Mouse (Mus musculus) lung, embryonic 15.5 days (tissue): ENCODE measurements around the gene Ces1a. TPM values are rescaled to one million over a fixed set of nuclear protein-coding genes. Genes with fewer than 3 reads are reported as not detected.
A peak's percentile ranks its signal among the peaks of the same experiment; 100 is the strongest.

Source experiments
- ATAC-seq: fragments of 200-750 bp; cut with Nextera tagmentation; 2 replicates; pipeline ENCODE4 v1.8.0; 2017; ENCODE audit warnings: moderate number of reproducible peaks, borderline replicate concordance; ENCODE audit not compliant: low FRiP score, low TSS enrichment; ENCODE audit errors: extremely low read depth
- H3K27ac ChIP-seq: fragments of 300-500 bp; sonication (generic); 2 replicates; pipeline ENCODE4 v1.5.1; 2015; ENCODE audit warnings: moderate library complexity, mild to moderate bottlenecking, inconsistent platforms
- H3K27me3 ChIP-seq: fragments of 300-500 bp; sonication (generic); 2 replicates; pipeline ENCODE4 v1.6.1; 2015; ENCODE audit warnings: inconsistent platforms
- H3K36me3 ChIP-seq: fragments of 300-500 bp; sonication (generic); 2 replicates; pipeline ENCODE4 v1.6.1; 2015; ENCODE audit warnings: inconsistent platforms
- H3K4me1 ChIP-seq: fragments of 300-500 bp; sonication (generic); 2 replicates; pipeline ENCODE4 v1.6.1; 2015; ENCODE audit warnings: inconsistent platforms
- H3K4me2 ChIP-seq: fragments of 300-500 bp; sonication (generic); 2 replicates; pipeline ENCODE4 v1.6.1; 2015; ENCODE audit warnings: inconsistent platforms, mild to moderate bottlenecking, moderate library complexity
- H3K4me3 ChIP-seq: fragments of 300-500 bp; sonication (generic); 2 replicates; pipeline ENCODE4 v1.5.1; 2015; ENCODE audit warnings: mild to moderate bottlenecking, inconsistent platforms
- H3K9ac ChIP-seq: fragments of 300-500 bp; sonication (generic); 2 replicates; pipeline ENCODE4 v1.6.1; 2015; ENCODE audit warnings: inconsistent platforms
- H3K9me3 ChIP-seq: fragments of 300-500 bp; sonication (generic); 2 replicates; pipeline ENCODE4 v1.6.1; 2016; ENCODE audit warnings: inconsistent platforms
- WGBS: fragments of 180-500 bp; shearing (Covaris S2); methylation state at CpG from one replicate; pipeline ENCODE4 v1.1.7; 2015; 5-methylcytosine and 5-hydroxymethylcytosine counted together
- polyA plus RNA-seq: library from polyadenylated mRNA; unstranded; fragments of >200 nt; fragmentation: Nextera tagmentation; extraction: Ambion mirVana; gene quantifications from 2 replicates; pipeline ENCODE4 v1.2.1, GENCODE M21; 2015

Ces1a gene
- polyA plus RNA-seq = not detected in 2 replicates

DNA sequence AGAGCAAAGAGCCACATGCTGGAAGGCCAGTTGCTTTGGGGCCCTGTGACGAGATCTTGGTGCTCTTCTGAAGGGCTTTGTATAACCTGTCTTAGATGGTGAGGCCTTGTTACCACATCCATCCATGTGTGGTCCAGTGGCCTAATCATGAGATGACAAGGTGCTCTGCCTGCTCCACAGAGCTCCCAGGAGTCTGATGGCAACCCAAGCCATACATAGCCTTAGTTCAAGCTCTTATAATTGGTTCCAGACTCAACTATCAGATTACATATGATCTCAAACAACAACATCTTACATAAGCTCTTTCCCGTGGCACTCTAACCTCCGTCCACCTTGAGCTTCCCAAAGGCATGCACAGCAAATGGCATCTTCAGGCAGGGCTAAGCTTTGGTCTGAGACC is at the start of gene Ces1a:
TSS of gene Ces1a (minus strand) at position 101 of the 400 bp plus-strand sequence.
- 85% methylated on average over 3 of the region's 3 CpGs for WGBS
- ATAC-seq = no peak
- H3K27ac ChIP-seq = no peak within 1 kb of the TSS
- H3K27me3 ChIP-seq = no peaks in the 10 kb centered on the region
- H3K9me3 ChIP-seq = no peaks in the 10 kb centered on the region
- H3K9ac ChIP-seq = no peak within 1 kb of the TSS
- H3K4me3 ChIP-seq = no peak within 1 kb of the TSS
- H3K4me2 ChIP-seq = no peak within 1 kb of the TSS
- H3K36me3 ChIP-seq = no peaks in the 10 kb centered on the region
- H3K4me1 ChIP-seq = no peaks in the 10 kb centered on the region

DNA sequence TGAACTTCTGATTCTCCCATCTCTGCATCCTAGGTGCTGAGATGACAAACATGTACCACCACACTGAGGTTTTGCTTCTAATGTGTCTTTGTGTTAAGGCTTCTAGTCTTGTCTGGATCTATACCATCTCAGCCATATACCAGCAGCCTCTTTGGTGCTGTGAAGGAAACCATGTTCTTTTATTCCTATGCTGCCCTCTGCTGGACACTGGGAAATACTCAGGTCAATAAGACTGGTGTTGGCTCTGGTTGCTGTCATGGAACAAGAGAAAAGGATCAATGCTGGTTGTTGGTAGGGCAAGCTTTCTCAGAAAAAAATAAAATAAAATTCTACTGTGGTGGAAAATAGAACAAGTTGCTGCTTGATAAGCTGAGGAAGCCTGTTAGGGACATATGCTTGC is 47.4 kb upstream of the Ces1a start:
- Histone ChIP-seq H3K27ac (no peak overlapping the region), H3K4me1 (no peaks in the 10 kb centered on the region), H3K4me3 (no peak overlapping the region), H3K9me3 (no peaks in the 10 kb centered on the region), H3K27me3 (no peaks in the 10 kb centered on the region), H3K4me2 (no peak overlapping the region), H3K9ac (no peak overlapping the region), H3K36me3 (no peaks in the 10 kb centered on the region)
- no peak for ATAC-seq

DNA sequence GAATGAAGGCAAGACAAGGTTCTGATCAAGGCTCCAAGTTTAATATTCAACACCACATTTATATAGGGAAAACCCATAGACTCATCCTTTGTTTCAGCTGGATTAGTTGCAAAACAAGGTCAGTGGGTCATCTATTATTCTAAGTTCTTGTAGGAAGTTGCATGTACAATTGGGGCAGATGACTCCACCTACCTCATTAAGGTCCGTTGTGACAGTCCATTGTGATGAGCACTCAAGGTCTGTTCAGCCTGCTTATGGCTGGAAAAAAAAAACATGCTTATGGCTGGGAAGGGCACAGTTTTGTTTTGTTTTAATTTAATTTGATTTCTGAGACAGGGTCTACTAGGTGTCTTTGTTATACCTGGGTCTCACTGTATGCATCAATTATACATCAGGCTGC is 43.3 kb upstream of the Ces1a start:
- Histone ChIP-seq H3K27ac (no peak overlapping the region), H3K4me1 (peaks cover 6% of the 10 kb centered on the region), H3K27me3 (no peaks in the 10 kb centered on the region), H3K9me3 (no peaks in the 10 kb centered on the region), H3K36me3 (no peaks in the 10 kb centered on the region), H3K4me2 (no peak overlapping the region), H3K4me3 (no peak overlapping the region), H3K9ac (no peak overlapping the region)
- WGBS = 59% methylated on average over 1 of the region's 1 CpGs
- ATAC-seq = no peak

DNA sequence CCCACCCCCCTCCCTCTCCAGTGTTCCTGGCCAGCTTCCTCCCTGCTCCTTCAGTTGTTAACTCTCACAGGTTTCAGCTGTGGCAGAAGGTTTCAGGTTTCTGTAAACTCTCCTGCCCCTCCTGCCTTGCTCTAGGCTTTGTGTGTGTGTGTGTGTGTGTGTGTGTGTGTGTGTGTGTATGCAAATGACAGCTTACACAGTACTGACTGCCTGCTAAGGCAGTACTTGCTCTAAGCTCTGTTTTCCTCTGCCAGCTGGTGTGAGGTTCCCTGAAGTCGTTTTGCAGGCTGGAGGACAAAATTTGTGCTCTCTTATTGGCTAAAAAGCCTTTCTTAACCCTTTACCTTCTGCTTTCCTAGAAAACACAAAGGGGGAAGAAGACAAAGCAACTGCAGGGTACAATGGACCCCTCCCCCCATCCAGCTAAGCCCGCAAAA is 40.7 kb upstream of the Ces1a start:
- Histone ChIP-seq H3K4me1 (peaks cover 6% of the 10 kb centered on the region), H3K4me3 (no peak overlapping the region), H3K27ac (no peak overlapping the region), H3K4me2 (peak overlapping the region; percentile 30; the same call in 1 of the 2 replicates), H3K27me3 (no peaks in the 10 kb centered on the region), H3K36me3 (no peaks in the 10 kb centered on the region), H3K9ac (no peak overlapping the region), H3K9me3 (no peaks in the 10 kb centered on the region)
- peak; percentile 62; the same call in 1 of the 2 replicates for ATAC-seq
- 2% methylated on average over 2 of the region's 2 CpGs for WGBS

DNA sequence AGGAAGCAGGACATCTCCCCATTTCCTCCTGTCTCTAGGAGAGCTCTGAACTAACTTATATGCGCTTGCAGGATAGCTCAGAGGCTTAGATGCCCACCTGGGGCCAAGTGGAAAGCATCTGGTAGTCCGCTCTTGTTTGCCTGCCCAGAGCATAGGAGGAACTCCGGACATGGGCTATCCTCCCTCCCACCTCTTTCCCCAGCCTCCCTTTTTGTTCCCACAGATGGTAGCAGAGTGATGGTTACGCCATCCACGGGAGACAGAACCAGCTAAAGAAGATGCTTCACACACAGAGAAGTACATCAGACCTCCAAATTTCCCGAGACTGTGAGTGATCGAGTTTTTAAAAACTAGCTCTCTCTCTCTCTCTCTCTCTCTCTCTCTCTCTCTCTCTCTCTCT is 40.2 kb upstream of the Ces1a start:
- no peak overlapping the region for H3K4me3 ChIP-seq
- no peak overlapping the region for H3K27ac ChIP-seq
- H3K4me1 ChIP-seq = peaks cover 6% of the 10 kb centered on the region
- no peaks in the 10 kb centered on the region for H3K36me3 ChIP-seq
- peak overlapping the region; percentile 30; the same call in 1 of the 2 replicates for H3K4me2 ChIP-seq
- H3K27me3 ChIP-seq = no peaks in the 10 kb centered on the region
- ATAC-seq = no peak
- 14% methylated on average over 7 of the region's 7 CpGs for WGBS
- no peaks in the 10 kb centered on the region for H3K9me3 ChIP-seq
- no peak overlapping the region for H3K9ac ChIP-seq

DNA sequence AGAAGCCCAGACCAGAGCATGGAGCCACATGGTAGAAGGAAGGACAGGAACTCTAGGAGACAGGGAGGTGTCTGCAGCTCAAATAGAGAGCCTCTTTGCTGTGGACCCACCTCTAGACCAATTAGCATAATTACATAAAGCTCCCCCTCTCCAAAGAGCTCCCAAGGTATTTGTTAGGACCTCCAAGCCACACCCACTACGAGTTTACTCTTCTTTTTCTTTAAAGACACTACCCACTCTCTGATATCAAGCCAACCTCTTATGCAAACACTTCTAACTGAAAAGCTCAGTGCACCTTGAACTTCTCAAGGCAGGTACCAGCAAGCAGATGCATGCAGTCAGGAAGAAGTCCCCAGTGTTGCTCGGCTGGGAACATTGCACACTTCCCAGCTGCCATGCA is 31.9 kb upstream of the Ces1a start, which contains the start of gene Ces1b:
TSS of gene Ces1b (minus strand) at position 131 of the 400 bp plus-strand sequence.
- H3K9ac ChIP-seq = no peak within 1 kb of the TSS
- H3K9me3 ChIP-seq = no peaks in the 10 kb centered on the region
- WGBS = 46% methylated on average over 2 of the region's 2 CpGs
- no peaks in the 10 kb centered on the region for H3K27me3 ChIP-seq
- no peaks in the 10 kb centered on the region for H3K4me1 ChIP-seq
- no peak within 1 kb of the TSS for H3K4me2 ChIP-seq
- no peaks in the 10 kb centered on the region for H3K36me3 ChIP-seq
- H3K4me3 ChIP-seq = no peak within 1 kb of the TSS
- no peak within 1 kb of the TSS for H3K27ac ChIP-seq
- no peak for ATAC-seq

DNA sequence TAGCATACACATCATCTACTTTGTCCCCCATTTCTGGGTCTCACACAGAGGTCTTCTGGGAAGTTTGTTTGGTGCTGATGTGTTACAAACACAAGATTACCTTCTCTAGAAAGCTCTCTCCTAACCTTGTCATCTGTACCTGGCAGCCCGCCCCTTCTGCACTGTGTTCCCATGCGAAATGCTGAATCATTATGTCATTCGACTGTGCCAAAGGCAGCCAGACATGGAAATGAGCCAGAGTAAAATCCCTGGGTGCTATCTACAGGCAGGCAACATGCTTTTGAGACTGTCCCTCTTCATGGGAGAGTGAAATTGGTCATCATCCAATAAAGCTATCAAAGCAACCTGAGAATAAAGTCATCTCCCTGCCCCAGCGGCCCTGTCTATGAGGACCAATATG is 27.3 kb upstream of the Ces1a start:
- Histone ChIP-seq H3K9me3 (no peaks in the 10 kb centered on the region), H3K27me3 (no peaks in the 10 kb centered on the region), H3K4me1 (no peaks in the 10 kb centered on the region), H3K9ac (no peak overlapping the region), H3K27ac (no peak overlapping the region), H3K4me3 (no peak overlapping the region), H3K36me3 (no peaks in the 10 kb centered on the region), H3K4me2 (no peak overlapping the region)
- WGBS = 84% methylated on average over 4 of the region's 4 CpGs
- no peak for ATAC-seq

DNA sequence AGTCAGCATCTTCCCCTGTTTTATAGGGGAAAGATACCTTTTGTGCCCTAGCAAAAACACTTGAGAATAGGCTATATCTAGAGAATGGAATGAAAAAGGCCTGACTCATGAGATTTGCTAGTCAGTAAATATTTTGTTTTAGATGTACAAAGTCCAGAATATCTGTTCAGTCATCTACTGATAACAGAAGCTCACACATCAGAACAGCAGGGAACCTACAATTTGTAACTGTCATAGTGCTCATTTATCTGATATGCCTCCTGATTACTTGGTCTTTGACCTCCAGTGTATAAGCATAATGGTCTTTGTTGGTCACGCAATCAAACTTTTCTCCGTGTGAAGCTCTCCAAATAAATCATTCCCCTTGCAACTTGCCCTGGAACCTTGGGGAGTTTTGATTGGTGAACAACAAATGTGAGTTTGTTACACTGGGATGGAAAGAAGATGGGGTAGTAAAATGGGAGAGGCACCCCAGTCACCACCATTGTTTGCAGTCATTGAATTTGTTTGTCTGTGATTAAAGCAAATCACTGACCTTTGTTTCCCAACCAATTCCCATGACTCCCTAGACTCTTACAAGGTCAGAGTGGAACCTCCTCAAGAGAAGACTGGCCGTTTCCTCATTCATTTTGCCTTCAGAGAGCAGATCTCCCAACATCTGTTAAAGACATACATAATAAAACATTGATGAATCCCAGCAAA is 15.6 kb upstream of the Ces1a start:
- Histone ChIP-seq H3K4me1 (no peaks in the 10 kb centered on the region), H3K27me3 (no peaks in the 10 kb centered on the region), H3K9me3 (no peaks in the 10 kb centered on the region), H3K4me2 (no peak overlapping the region), H3K36me3 (no peaks in the 10 kb centered on the region), H3K27ac (no peak overlapping the region), H3K9ac (no peak overlapping the region), H3K4me3 (no peak overlapping the region)
- 61% methylated on average over 3 of the region's 3 CpGs for WGBS
- ATAC-seq = no peak

DNA sequence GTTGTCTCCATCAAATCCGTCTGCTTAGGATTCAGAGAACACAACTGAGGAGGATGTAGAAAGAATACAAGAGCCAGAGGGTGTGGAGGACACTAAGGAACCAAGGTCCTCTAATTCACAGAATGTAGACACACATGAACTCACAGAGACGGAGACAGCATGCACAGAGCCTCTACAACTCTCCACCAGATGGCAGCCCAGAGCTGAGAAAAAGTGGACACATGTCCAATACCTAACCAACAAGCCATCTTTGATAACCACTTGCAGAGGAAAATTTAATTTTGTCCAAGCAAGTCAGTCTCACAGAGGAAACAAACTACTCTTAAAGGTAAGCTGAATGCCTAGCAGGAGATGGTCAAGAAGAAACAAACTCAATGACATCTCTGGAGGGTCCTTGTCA is 11.2 kb upstream of the Ces1a start:
- H3K9me3 ChIP-seq = no peaks in the 10 kb centered on the region

DNA sequence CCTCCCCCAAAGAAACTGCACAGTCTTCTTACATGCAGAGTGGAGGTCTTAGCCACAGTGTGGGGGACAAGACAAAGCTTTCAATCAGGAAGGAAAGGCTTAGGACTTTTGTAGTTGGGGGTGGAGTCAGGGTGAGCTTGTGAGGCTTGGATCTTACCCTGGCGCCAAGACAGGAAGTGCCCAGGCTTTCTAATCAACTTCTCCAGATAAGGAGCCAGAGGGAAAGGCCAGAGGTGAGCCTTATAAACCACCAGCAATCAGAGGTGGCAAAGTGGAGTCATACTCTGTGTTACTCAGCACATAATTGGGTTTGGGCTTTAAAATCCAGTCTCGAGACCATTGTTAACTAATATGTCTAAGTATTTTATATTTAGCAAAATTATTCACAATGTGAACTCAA is 7.2 kb upstream of the Ces1a start:
- no peaks in the 10 kb centered on the region for H3K27me3 ChIP-seq
- no peaks in the 10 kb centered on the region for H3K36me3 ChIP-seq
- no peaks in the 10 kb centered on the region for H3K9me3 ChIP-seq
- H3K9ac ChIP-seq = no peak overlapping the region
- no peak overlapping the region for H3K4me3 ChIP-seq
- no peak overlapping the region for H3K4me2 ChIP-seq
- H3K4me1 ChIP-seq = no peaks in the 10 kb centered on the region
- ATAC-seq = no peak
- 24% methylated on average over 2 of the region's 2 CpGs for WGBS
- H3K27ac ChIP-seq = no peak overlapping the region

More for the DNA sequence above, 11.2 kb upstream of the Ces1a start:
- H3K4me2 ChIP-seq = no peak overlapping the region
- WGBS = 12% methylated on average over 2 of the region's 2 CpGs
- no peaks in the 10 kb centered on the region for H3K27me3 ChIP-seq
- no peaks in the 10 kb centered on the region for H3K4me1 ChIP-seq
- no peak overlapping the region for H3K27ac ChIP-seq
- no peak overlapping the region for H3K4me3 ChIP-seq
- 0 out of 2 replicates have a peak, but pooled peaks have one; percentile 49 for ATAC-seq
- no peaks in the 10 kb centered on the region for H3K36me3 ChIP-seq
- H3K9ac ChIP-seq = no peak overlapping the region

DNA sequence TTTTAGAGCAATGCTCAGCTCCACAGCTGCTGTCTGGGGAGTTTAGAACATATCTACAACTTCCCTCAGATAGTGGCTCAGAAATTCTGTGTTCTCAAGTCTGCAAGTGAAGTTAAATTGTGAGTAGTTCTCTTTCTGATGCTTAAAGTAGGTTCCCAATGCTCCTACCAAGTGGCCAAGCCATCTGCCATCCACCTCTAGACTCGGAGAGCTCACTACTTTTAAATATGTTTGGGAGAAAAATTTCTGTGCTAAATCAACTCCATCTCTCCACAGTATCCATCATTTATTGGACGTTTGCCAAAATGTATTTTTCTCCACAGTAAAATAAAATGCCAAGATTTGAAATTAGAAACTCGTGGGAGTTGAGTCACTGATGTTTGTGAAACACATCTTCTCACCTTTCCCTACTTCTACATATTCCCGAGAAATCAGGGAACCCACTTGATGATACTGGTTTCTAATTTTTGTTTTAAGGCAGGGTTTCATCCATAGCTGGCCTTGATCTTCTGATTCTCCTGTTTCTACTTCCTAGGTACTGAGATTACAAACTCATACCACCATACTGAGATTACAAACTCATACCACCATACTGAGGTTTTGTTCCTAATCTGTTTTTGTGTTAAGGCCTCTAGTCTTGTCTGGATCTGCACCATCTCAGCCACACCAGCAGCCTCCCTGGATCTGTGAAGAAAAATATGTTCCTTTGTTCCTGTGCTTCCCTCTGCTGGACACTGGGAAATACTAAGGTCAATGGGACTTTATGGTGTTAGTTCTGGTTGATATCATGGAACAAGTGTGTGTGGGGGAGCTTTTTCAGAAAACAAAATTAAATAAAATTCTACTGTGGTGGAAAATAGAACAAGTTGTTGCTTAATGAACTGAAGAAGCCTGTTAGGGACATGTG is 771 bp upstream of the Ces1a start:
- WGBS = 36% methylated on average over 4 of the region's 4 CpGs
- Histone ChIP-seq H3K4me3 (no peak overlapping the region), H3K4me1 (no peaks in the 10 kb centered on the region), H3K27ac (no peak overlapping the region), H3K9me3 (no peaks in the 10 kb centered on the region), H3K4me2 (no peak overlapping the region), H3K36me3 (no peaks in the 10 kb centered on the region), H3K9ac (no peak overlapping the region), H3K27me3 (no peaks in the 10 kb centered on the region)
- ATAC-seq = no peak

DNA sequence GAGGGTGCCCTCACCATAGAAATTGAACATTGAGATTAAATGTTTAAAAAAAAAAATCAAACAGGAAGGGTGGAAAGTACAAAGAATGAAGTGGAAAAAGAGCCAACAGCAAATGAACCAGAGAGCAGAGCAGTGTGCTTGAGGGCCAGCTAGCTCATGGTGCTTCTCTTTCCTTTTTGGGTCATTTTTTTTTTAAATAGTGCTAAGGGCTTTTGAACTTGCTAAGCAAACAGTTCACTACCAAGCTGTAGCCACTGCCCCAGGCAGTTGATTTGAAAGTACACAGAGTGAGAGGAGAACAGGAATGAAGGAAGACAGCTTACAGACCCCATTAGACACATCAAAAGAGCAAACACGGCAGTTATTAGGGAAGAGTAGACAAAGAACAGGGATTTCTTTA is 4.9 kb downstream of the Ces1a start:
- Histone ChIP-seq H3K4me2 (no peak overlapping the region), H3K9ac (no peak overlapping the region), H3K4me3 (no peak overlapping the region)

More for the DNA sequence above, 4.9 kb downstream of the Ces1a start:
- Histone ChIP-seq H3K4me1 (peaks cover 10% of the 10 kb centered on the region), H3K36me3 (no peaks in the 10 kb centered on the region), H3K9me3 (no peaks in the 10 kb centered on the region), H3K27me3 (no peaks in the 10 kb centered on the region), H3K27ac (peak overlapping the region; percentile 71)
- 5% methylated on average over 1 of the region's 1 CpGs for WGBS
- ATAC-seq = 0 out of 2 replicates have a peak, but pooled peaks have one; percentile 27
